Mouse (Mus musculus) granulocyte monocyte progenitor cell, adult 5-6 weeks (primary cell): Measurements from ENCODE around the gene Golm1. TPM values are rescaled to one million over a fixed set of nuclear protein-coding genes. Genes with fewer than 3 reads are reported as not detected.

Experiments used
- ATAC-seq: replicated peaks from 2 replicates; pipeline ENCODE4 v1.8.0; 2016; ENCODE audit warnings: mild to moderate bottlenecking, moderate TSS enrichment, inconsistent platforms; ENCODE audit not compliant: poor library complexity, severe bottlenecking
- total RNA-seq, 2 experiments: library from RNA; stranded (forward) in 1 of 2; stranded (reverse) in 1 of 2; fragments of 200-712, 200-1000 nt in 1 of 2; fragments of >200 nt in 1 of 2; fragmentation: Nextera tagmentation in 1 of 2; gene quantifications; 2 replicates each; pipeline ENCODE4 v1.2.3; 2014 to 2017

Gene Golm1
- total RNA-seq, 2 experiments from 2014 or later = 7.2 to 12.4 TPM

DNA sequence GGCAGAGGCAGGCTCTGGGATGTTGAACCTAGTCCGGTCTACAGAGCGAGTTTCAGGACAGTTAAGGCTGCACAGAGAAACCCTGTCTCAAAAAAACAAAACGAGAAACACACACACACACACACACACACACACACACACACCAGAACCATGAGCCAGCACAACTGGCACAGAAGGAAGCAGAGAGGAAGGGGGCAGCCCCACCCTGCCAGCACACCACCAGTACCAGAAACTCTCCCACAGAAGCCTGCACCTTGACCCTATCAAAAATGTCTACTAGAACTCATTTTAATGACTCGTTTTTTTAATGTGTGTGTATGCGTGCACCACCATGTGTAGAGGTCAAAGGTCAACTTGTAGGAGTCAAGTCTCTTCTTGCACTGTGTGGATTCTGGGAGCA lies 25.8 kb downstream of the Golm1 start:
- ATAC-seq = no peak

DNA sequence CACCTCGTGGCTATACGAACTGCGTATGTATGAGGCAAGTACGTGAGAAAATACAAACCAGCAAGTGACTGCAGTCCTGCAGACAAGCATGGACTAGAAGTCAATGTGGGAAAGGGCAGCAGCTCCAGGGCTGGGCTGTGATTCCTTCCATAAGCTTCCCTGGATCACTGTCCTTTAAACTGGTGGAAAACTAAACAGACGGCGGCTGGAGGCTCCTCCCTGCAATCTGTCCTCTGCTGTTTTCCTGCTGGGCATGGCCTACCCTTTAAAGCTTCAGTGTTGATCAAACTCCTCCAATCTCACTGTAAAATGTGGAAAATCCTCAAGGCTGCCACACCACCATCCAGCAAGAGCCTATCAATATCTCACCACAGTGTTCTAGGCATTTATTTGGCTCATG lies 27.0 kb downstream of the Golm1 start:
- ATAC-seq = no peak

DNA sequence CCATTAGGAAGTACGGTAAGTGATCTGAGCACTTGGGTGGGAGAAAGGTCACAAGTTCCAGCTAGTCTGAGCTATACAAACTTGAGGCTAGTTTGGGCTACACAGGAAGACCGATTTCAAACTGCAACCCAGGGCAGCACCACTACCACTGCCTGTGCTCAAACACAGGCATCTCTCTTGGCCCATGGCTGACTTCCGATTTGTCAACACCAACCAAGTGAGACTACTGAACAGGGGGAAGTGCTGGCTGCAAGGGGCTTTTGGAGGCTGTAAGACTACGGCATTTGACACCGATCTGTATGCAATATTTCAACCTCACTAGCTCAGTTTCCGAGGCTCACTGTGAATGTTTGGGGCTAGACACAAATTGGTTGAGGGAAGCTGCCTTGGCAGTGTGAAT lies 28.1 kb downstream of the Golm1 start:
- peak; percentile 61 for ATAC-seq

DNA sequence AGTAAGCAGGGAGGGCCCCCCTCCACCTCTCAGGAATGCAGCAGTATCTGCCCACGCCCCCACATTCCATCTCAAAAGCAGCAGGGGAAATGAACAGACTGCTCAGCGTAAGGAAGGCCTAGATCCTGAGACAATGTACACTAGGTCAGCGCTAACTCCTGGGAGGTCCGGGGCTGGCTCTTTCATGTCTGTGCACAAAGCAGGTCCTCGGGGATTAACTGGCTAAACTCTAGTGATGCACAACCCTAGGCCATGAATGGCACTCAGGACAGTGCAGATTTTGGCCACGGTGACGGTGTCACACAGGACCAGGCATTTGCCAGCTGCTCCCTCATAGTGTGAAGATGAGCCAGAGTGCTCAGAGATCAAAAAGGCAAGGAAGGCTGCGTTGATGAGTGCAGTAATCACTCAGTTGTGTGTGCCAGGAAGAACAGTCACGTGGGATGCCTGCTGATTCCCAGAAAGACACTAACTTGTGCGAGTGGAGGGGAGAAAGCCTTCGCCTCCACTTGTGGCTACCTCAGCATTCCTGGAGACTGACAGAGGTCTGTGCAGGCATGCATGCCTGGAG lies 28.9 kb downstream of the Golm1 start:
- ATAC-seq = no peak

DNA sequence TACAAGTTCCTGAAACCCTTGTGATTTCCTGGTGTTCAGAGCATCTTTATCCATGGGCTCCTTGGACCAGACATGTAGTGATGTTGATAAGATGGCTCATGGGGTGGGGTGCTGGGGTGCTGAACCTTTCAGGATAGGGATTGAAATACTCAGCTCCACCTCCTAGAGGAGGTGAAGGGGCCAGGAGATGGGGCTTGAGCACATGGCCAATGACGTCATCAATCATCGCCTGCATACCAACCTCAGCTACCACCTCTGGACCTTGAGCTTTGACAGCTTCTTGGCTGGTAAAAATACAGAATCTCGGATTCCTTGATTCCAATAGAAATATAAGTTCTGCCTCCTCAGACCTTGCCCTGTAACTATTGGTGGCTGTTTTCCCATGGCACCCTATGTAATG lies 30.1 kb downstream of the Golm1 start:
- no peak for ATAC-seq

DNA sequence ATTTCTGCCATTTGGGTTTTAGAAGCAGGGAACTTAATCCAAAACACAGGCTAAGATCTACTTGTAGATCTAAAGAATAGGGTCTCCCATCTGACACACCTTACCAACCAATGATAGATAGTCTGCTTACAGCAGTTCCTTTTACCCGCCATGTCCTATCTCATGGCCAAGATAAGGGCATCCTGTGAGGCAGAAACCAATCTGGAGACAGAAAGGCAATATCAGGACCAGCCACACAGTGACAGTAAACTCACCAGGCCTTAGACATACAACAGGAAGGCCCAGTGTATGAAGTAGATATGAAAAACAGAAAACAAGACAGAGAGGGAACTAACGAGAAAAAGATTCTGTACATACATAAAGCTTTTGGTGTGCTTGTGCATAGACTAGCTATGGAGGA lies 32.8 kb downstream of the Golm1 start:
- ATAC-seq = no peak

DNA sequence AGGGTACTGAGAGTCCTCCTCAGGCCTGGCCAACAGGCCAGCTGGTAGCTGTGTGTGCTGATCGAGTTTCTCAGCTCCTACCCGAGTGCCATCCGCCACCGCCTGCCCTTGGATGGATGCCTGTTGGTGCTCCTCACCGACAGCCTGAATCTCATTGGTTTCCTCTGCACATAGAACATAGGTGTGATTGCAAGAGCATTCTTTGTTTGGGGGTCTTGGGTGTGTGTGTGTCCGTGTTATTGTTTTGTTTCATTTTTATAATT lies 35.5 kb downstream of the Golm1 start:
- no peak for ATAC-seq

DNA sequence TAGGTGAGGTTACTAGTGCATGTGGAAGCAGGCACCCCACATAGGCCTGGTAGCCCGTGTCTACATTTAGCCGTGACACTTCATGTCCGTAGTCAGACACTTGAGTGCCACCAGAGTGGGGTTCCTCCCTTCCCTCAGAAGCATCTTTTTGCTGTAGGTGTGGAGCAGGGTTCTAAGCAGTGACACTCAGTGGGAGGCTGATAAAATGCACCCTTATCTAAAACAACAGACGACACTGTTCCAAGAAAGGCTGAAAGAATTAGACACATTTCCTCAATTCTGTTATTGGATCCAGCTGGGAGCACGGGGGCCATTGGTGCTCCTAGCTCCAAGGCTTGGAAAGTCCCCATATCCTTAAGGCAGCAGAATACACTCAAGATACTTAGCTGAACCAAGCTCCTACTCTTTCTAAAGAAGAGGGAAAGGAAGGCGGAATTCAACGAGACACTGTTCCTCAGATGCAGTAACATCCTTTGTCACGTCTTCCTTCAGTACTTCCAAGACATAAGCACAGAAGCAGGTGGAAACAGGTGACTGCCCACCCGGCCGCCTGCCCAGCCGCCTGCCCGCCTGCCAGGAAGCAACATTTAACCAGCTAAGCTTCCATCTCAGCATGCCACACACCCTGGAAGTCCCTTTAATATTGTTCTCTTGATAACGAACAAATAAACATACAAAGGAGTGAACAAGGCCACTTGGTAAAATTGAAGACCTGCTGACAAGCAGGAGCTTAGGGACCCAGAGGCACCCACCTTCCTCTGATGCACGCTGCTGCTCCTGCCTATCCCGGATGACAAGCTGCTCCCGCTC lies 36.0 kb downstream of the Golm1 start:
- ATAC-seq = no peak

DNA sequence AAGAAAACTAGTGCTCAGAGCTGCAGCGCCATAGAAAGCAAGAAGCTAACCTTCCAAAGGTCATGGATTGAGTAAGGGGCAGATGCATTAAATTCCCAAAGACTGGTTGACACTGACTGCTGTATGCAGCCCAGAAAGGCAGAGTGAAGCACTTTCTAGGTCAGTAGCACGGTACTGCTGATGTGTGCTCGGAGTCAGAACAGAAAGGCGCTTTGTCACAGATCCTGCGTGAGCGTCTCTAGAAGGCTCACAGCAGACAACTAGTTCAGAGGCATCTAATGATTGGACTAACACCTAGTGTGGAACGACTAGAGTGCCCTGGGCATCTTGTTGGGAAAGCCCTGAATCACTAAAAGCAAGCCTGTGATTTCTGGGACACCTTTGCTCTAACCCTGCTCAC lies 37.8 kb downstream of the Golm1 start:
- ATAC-seq = no peak

DNA sequence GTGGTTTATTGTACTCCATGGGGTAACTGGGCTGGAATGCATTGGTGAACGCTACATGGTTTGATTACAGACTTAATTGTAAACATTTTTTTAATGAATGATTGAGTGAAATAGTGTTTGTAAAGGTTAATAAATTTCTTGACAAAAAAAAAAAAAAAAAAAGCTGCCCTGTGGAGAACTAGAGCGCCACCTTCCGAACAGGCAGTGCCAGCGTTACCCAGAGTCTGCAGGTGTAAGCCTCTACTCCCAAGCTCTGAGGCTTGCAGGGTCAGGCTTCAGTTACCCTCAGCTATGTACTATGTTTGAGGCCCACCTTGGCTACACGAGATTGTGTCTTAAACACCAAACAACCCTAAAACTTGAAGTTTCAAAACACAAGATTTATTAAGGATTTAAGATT lies 41.0 kb downstream of the Golm1 start:
- ATAC-seq = no peak

DNA sequence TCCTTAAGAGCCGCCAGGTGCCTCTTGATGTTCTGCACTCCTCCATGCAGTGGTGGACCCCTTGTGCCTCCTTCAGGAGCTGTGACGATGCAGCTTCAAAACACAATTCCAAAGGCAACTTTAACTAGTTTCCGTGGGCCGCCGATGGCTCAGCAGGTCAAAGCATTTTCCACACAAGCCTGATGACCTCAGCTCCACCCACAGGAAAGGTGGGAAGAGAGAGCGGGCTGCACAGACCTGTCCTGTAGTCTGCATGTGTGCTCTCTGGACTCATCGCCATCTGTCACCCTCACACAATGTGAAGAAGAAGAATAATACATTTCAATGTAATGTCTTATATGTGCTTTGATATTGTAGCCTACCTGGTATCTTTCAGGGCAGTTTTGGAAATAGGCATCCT lies 48.9 kb downstream of the Golm1 start:
- ATAC-seq = no peak

DNA sequence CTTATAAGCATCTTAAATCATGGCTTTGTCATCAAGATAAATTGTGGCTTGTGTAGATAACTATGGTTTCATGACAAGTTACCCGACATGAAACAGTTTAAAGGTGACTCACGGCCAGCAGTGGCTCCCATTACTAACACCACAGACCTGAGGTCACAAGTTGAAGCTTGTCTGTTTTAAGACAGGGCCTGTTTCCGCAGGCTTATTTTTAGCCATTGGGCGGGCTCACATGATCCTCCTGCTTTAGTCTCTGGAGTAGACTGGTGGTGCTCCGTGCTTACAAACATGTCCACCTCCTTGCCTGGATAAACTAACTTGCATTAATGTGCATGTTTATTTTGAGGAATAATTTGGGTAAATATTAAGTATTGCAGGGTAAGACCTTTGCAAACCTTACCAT lies 50.7 kb downstream of the Golm1 start:
- ATAC-seq = no peak

DNA sequence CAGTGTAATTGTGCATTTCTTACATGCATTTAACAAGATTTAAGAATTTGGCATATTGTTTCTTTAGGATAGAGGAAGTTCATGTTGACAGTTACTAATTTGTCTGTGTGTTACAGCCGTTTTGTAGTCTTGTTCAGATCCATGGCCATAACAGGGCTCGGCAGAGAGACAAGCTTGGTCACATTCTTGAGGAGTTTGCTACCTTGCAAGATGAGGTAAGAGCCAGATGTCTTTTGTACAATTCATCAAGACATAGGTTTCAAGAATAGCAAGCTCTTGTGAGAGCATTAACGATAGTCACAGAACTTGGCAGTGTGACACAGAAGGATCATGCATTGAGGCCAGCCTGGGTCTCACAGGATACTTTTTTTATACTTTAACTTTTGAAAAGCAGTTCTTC lies 51.2 kb downstream of the Golm1 start:
- ATAC-seq = no peak

DNA sequence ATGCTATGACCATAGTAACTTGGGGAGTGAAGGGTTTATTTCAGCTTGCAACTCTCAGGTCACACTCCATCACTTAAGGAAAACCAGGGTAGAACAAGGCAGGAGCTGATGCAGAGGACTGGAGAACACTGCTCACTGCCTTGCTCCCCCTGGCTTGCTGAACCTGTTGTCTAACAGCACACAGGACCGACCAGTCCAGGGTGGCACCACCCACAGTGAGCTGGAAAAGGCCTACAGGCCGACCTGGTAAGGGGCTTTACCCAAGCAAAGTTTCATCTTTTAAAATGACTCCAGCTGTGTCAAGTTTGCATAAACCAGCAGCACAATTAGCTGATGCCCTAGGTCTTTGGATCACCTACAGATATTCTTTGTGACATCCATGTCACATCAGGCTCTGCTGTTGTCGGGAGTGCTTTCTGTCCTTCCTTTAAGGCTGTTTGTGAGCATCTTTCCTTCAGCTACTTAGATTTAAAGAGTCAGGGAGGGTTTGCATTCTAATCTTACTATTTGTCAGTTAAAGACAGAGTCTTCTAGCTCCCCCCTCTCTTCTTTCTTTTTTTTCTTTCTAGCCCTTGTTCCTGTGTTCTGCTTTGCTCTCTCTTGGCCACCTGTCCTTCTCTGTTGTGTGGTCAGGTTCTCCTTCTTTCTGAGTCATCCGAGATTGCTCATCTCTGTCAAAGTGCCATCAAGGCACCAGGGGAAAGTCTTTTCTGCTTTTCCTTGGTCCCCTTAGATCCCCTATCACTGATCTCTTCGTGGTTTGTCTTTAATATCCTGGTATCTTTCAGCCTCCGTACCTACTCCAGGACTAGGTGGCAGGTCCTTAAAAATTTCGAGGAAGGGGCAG lies 53.7 kb downstream of the Golm1 start:
- ATAC-seq = no peak

DNA sequence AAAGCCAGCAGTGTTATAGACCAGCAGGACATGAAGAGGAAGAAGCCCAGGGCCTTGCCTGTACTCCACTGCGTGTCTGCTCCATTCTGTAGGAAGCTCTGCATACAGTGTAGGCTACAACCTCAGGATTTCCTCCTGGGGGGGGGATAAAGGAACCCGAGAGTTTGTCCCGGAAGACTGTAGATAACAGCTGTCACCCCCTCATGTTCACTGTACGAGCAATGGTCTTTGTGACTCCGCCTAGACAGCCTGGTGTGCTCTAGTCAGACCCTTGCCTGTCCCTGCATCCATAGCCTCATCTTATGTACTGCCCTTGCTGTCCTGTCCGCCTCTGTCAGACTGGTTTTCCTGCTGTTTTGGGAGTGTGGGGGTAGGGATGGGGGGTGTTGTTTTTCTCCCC lies 57.1 kb downstream of the Golm1 start:
- no peak for ATAC-seq

DNA sequence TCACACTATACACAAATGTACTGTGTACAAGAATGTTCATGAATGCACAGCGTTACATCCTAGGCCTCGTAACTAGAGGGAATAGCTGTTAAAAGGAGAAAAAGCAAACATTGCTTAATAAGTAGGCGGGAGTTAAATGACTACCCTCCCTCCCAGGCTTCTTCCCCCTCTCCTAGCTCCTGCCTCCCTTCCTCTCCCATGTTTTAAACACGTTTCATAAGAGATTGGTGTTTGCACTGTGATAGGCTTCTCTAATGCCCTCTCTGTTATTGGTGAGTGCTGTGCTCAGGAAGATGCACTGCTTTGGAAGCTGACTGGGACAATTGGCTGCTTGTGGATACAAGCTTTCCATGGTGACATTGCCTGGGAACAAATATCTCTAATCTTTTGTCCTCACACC lies 60.1 kb downstream of the Golm1 start:
- no peak for ATAC-seq

DNA sequence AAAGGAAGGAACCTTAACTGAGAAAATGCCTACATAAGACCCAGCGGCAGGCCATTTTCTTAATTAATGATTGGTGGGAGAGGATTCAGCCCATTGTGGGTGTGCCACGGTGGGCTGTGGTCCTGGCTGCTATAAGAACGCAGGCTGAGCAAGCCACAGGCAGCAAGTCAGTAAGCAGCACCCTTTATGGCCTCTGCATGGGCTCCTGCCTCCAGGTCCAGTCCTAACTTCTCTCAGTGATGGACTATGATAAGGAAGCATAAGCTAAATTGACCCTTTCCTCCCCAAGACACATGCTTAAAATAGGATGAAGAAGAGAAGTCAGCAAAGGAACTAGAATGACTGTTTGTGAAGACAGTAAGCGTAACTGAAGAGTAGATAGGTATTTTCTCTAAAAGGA lies 60.5 kb downstream of the Golm1 start:
- ATAC-seq = no peak

DNA sequence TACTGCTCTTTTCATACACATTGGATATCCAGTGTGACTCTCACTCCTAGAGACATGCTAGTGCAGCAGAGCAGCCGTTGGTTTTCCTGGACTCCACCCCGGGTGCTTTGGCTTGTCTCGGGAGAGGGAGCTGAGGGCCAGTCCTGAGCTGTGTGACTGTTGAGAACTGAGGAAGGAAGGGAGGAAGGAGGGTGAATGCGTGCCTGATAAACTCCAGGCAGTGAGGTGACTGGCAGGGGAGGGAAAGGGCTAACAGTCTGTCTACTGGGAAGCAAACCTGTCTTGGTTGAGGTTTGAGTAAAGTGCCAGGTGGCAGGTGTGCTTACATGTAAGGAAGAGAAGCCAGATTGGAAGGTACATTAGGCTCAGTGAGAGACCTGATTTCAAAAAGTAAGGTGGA lies 61.7 kb downstream of the Golm1 start:
- no peak for ATAC-seq

DNA sequence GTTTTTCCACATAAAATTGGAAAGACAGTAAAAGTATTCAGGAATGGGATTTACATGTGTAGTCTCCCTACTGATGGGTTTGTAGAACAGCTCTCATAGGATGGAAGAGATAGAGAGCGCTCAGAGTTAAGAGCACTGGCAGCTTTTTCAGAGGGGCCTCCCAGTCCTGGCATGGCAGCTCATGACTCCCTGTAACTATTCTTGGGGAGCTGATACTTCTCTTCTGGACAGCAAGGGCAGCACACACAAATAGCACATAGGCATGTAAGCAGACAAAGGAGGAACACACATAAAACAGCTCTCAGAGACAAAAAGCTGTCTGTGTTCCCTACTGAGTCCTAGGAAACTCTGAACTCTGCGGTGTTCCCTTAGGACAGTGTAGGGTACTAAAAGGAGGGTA lies 65.2 kb downstream of the Golm1 start:
- no peak for ATAC-seq

DNA sequence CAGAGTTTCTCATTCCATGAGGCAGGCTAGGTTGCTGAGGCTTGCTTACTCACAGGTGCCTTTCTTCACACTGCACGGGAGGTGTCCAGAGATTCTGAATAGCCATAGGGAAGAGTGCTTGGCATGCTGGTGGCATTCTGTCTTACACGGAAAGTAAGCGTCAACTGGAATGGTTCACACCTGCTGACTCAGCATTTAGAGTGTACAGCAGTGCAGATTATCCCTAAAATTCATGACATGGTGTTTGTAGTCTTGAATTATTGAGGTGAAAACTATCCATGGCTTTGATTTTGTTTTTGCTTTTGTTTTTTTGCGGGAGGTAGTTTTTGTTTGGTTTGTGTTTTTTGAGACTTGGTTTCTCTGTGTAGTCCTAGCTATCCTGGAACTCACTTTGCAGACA lies 65.7 kb downstream of the Golm1 start:
- ATAC-seq = no peak

DNA sequence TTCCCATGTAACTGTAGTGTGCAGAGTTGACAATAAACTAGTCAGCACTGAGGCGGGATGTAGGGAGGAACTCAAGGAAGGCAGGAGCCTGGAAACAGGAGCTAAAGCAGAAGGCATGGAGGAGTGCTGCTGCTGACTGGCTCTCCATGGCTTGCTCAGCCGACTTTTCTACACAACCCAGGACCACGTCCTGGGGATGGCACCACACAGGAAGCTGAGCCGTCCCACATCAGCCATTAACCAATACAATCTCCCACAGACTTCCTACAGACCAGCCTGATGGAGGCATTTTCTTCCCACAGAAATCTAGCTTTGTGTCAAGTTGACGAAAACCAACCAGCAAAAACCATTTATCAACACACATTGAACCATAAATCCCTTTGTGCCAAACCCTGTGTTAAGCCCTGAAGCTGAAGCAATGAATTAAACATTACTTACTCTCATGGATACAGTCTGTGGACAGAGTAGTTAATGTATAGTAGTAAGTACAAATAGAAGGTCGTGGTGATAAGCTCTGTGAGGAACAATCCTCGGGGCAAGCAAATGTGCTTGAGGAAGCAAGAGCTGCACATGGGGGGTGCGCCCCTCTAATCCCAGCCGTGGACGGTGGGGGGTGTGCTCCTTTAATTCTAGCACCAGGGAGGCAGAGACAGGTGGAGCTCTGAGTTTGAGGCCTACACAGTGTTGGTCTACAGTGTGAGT lies 70.2 kb downstream of the Golm1 start:
- ATAC-seq = no peak
